Mouse (Mus musculus): Measurements from ENCODE around the gene Zfp282. TPM values are rescaled to one million over a fixed set of nuclear protein-coding genes. Genes with fewer than 3 reads are reported as not detected.

The Zfp282 gene
- polyA plus RNA-seq, 2 experiments = 2.1 to 2.4 TPM

DNA sequence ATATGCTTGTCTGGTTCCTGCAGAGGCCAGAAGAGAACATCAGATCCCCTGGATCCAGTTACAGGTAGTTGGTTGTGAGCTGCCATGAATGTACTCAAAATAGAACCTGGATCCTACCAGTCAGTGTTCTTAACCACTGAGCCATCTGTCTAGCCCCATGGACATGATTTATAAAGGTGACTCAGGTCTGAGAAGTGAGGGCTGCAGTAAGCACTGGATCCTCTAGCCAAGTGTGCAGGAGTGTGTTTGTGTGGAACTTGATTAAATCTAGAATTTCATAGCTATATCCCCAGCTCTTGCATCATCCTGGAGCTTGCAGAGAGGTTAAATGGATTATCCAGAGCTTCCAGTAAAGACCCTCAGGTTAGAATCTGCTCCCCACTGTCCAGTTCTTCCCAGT is 80.8 kb downstream of the Zfp282 start:
- Histone ChIP-seq H3K36me3 (replicated peaks; ENCODE audit: control insufficient read depth, insufficient read depth, low read depth) (no peaks in the 10 kb centered on the region; the same call in none of the 2 replicates), H3K4me3 (ENCODE audit: insufficient read depth in 1 of 2, low read depth in 2 of 2, low read length in 2 of 2) (no peak overlapping the region), H3K4me1 (replicated peaks; ENCODE audit: control insufficient read depth in 2 of 2, insufficient read depth in 2 of 2, low read length in 1 of 2) (peaks cover 9 to 12% of the 10 kb centered on the region in 2 experiments), H3K27ac (no peak overlapping the region), H3K9me3 (ENCODE audit: control insufficient read depth, low read length) (no peaks in the 10 kb centered on the region), H3K9ac (replicated peaks) (no peak overlapping the region), H3K27me3 (ENCODE audit: control insufficient read depth, insufficient read depth, low read length) (no peaks in the 10 kb centered on the region), H3K4me2 (ENCODE audit: low read depth) (no peak overlapping the region)
- ATAC-seq (ENCODE audit: insufficient read depth) = no peak
- no peak for TF ChIP-seq EP300 (IDR thresholded peaks at IDR 0.05; ENCODE audit: low read depth)
- no peak for DNase-seq (ENCODE audit: low read depth in 3 of 3, low spot score in 3 of 3)

Other genes with a start within 250 kb of the Zfp282 start
- 27.5 and 42.4 TPM in 2 replicates for gene Pdia4, start 63.8 kb upstream of the Zfp282 start, polyA plus RNA-seq (2012; rRNA removed)
- gene Pdia4, start 63.8 kb upstream of the Zfp282 start, polyA plus RNA-seq (2014; fragmentation: Nextera tagmentation; extraction: Ambion mirVana) = 86.1 and 90.4 TPM in 2 replicates
- 0.17 and 0.19 TPM in 2 replicates for gene Zfp786, start 46.3 kb upstream of the Zfp282 start, polyA plus RNA-seq (2012; rRNA removed)
- gene Zfp786, start 46.3 kb upstream of the Zfp282 start, polyA plus RNA-seq (2014; fragmentation: Nextera tagmentation; extraction: Ambion mirVana) = 0.24 and 0.39 TPM in 2 replicates
- 1.4 and 1.7 TPM in 2 replicates for gene Zfp398, start 41.5 kb upstream of the Zfp282 start, polyA plus RNA-seq (2012; rRNA removed)
- 1.2 and 1.4 TPM in 2 replicates for gene Zfp398, start 41.5 kb upstream of the Zfp282 start, polyA plus RNA-seq (2014; fragmentation: Nextera tagmentation; extraction: Ambion mirVana)
- 4.5 and 4.7 TPM in 2 replicates for gene Zfp212, start 43.3 kb downstream of the Zfp282 start, polyA plus RNA-seq (2012; rRNA removed)
- gene Zfp212, start 43.3 kb downstream of the Zfp282 start, polyA plus RNA-seq (2014; fragmentation: Nextera tagmentation; extraction: Ambion mirVana) = 3.0 and 4.2 TPM in 2 replicates
- gene Zfp956, start 76.2 kb downstream of the Zfp282 start, polyA plus RNA-seq (2012; rRNA removed) = 4.0 and 4.3 TPM in 2 replicates
- 2.1 and 2.5 TPM in 2 replicates for gene Zfp956, start 76.2 kb downstream of the Zfp282 start, polyA plus RNA-seq (2014; fragmentation: Nextera tagmentation; extraction: Ambion mirVana)
- 3.3 and 3.6 TPM in 2 replicates for gene Zfp777, start 171.7 kb downstream of the Zfp282 start, polyA plus RNA-seq (2012; rRNA removed)
- 1.5 and 1.6 TPM in 2 replicates for gene Zfp777, start 171.7 kb downstream of the Zfp282 start, polyA plus RNA-seq (2014; fragmentation: Nextera tagmentation; extraction: Ambion mirVana)
- 5.2 and 5.6 TPM in 2 replicates for gene Zfp746, start 209.4 kb downstream of the Zfp282 start, polyA plus RNA-seq (2012; rRNA removed)
- 4.0 and 4.9 TPM in 2 replicates for gene Zfp746, start 209.4 kb downstream of the Zfp282 start, polyA plus RNA-seq (2014; fragmentation: Nextera tagmentation; extraction: Ambion mirVana)